Mouse (Mus musculus): ENCODE results near the gene Tbc1d20.

Gene Tbc1d20

DNA sequence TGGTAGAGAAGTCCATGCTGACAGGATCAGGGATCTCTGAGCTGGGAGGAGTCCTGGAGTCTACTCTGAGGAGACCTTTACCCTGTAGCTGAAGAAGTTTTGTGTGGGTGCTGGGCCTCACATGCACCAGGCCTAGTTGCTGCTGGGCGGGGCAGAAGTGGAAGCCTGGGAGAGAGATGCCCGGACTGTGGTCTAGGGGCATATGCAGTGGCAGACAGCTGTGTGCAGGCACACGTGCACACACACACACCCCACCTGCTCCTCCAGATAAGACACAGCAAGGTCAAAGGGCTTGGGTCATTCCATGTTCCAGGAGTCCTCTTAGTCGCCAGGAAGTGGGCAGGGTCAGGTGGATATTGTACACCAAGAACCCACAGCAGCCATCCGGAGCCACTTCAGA is 66.0 kb downstream of the Tbc1d20 start:
- DNase-seq (ENCODE audit: low spot score), result no peak

DNA sequence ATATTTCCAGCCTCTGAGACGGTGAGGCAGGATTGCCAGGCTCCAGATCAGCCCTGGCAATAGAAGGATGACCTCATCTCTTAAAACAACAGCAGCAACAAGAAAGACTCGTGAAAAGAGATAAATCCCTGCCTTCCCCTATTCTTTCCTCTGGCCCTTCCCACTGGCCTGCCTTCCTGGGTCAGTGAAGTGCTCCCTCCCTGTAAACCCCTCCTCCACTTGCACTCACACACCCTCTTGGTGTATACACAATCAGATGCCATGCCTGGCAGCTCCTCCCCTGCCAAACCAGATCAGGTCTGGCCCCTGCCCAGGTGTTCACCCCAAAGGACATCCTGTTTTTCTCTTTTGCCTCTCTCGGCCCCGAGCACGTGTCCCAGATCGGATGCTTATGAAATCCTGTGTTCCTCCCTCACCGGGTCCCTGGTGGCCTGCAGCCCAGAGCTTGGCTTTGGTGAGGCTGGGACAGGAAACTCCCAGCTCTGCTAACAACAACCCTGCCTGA is 66.7 kb downstream of the Tbc1d20 start:
- DNase-seq (ENCODE audit: low spot score), result no peak

DNA sequence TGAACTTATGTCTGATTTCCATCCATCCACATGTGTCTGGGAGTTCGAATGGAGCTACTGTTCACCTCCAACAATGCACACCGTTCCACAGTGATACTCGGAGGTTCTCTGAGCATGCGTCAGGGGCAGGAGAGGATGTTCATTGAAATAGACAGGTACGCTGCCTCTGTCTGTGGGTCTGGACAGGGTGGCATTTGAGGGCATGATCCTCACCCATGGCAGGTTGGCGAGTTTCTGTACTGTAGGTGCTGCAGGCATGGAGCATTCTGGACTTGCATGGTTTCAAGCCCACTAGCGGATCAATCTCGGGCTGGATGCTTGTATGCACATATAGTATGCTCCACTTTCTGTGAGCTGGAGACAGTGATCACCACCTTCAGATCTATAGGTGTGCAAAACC is 67.6 kb downstream of the Tbc1d20 start:
- no peak for DNase-seq (ENCODE audit: low spot score)
